Mouse (Mus musculus) forebrain, embryonic 16.5 days (tissue): ENCODE measurements around the gene Tank. TPM values are rescaled to one million over a fixed set of nuclear protein-coding genes. Genes with fewer than 3 reads are reported as not detected.

ENCODE experiments used
- ATAC-seq: fragments of 200-750 bp; cut with Nextera tagmentation; 2 replicates; pipeline ENCODE4 v1.8.0; 2017; ENCODE audit warnings: mild to moderate bottlenecking, moderate library complexity
- H3K27ac ChIP-seq: fragments of 300-500 bp; sonication (generic); 2 replicates; pipeline ENCODE4 v1.5.1; 2014; ENCODE audit warnings: low read length, control low read depth
- H3K27me3 ChIP-seq: fragments of 300-500 bp; sonication (generic); replicated peaks from 2 replicates; pipeline ENCODE4 v1.6.1; 2014; ENCODE audit warnings: low read length; ENCODE audit not compliant: control insufficient read depth, insufficient read depth
- H3K36me3 ChIP-seq: fragments of 300-500 bp; sonication (generic); 2 replicates; pipeline ENCODE4 v1.6.1; 2014; ENCODE audit not compliant: control insufficient read depth, insufficient read depth
- H3K4me1 ChIP-seq: fragments of 300-500 bp; sonication (generic); replicated peaks from 2 replicates; pipeline ENCODE4 v1.6.1; 2014; ENCODE audit warnings: low read length; ENCODE audit not compliant: control insufficient read depth, insufficient read depth
- H3K4me2 ChIP-seq: fragments of 300-500 bp; sonication (generic); 2 replicates; pipeline ENCODE4 v1.6.1; 2014; ENCODE audit warnings: mild to moderate bottlenecking, low read length, control low read depth
- H3K4me3 ChIP-seq: fragments of 300-500 bp; sonication (generic); replicated peaks from 2 replicates; pipeline ENCODE4 v1.5.1; 2014; ENCODE audit warnings: mild to moderate bottlenecking, low read length, control low read depth
- H3K9ac ChIP-seq: fragments of 300-500 bp; sonication (generic); replicated peaks from 2 replicates; pipeline ENCODE4 v1.6.1; 2014; ENCODE audit warnings: low read depth, low read length, control low read depth
- H3K9me3 ChIP-seq: fragments of 300-500 bp; sonication (generic); 2 replicates; pipeline ENCODE4 v1.6.1; 2016; ENCODE audit warnings: low read length; ENCODE audit not compliant: control insufficient read depth
- WGBS: fragments of 180-500 bp; shearing (Covaris S2); extraction: QIAGEN DNeasy Blood & Tissue Kit; methylation state at CpG from one replicate; pipeline ENCODE4 v1.1.7; 2014; 5-methylcytosine and 5-hydroxymethylcytosine counted together
- polyA plus RNA-seq: library from polyadenylated mRNA; unstranded; fragments of >200 nt; fragmentation: Nextera tagmentation; extraction: Ambion mirVana; gene quantifications from 2 replicates; pipeline ENCODE4 v1.2.1, GENCODE M21; 2015

Tank gene
- polyA plus RNA-seq, 1 experiment from 2014 or later: 30.0 TPM

DNA sequence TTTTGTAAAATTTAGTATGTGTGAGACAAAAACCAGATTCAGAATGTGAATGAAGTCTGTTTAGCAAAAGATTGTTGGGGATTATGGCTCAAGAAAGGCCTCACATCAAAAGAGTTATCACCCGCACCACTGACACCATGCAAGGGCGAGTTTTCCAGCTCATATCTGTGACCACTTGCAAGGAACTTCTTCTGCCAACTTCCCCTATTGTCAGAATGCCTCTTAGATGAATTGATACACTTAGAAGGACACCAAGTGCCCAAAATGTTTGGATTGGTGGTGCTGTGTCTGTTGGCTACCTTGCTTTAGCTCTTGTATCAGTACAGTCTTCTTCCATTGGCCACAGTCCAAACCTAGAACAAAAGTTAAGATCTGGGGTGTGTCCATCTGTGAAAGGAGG, 80.9 kb downstream of the Tank start:
- Histone ChIP-seq H3K4me1 (peaks cover 36% of the 10 kb centered on the region), H3K27ac (peak overlapping the region; percentile 50; the same call in 1 of the 2 replicates), H3K36me3 (no peaks in the 10 kb centered on the region), H3K4me2 (no peak overlapping the region), H3K4me3 (no peak overlapping the region), H3K27me3 (no peaks in the 10 kb centered on the region), H3K9me3 (no peaks in the 10 kb centered on the region), H3K9ac (no peak overlapping the region)
- 46% methylated on average over 2 of the region's 2 CpGs for WGBS
- ATAC-seq: no peak

DNA sequence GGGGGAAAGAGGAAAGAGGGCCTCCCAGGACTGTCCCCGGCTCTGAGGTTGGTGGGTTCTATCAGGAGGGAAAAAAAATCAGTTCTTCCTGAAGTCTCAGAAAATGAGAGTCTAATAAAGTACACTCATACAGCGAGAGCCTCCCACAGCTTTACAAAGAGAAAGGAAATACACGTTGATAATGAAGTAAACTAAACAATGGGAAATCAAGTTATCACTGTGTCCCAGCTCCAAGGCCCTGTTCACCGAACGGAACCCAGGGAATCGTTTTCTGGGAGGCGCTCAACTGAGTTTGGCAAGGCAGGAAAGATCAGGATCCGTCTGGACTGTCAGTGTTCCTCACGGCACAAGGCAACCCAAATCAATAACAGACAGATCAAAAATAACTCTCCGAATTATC, 84.4 kb downstream of the Tank start:
- H3K4me1 ChIP-seq: peaks cover 22% of the 10 kb centered on the region
- H3K27me3 ChIP-seq: no peaks in the 10 kb centered on the region
- no peaks in the 10 kb centered on the region for H3K36me3 ChIP-seq
- WGBS: 54% methylated on average over 10 of the region's 10 CpGs
- H3K27ac ChIP-seq: peak overlapping the region; percentile 87
- no peak for ATAC-seq
- no peak overlapping the region for H3K9ac ChIP-seq
- no peak overlapping the region for H3K4me3 ChIP-seq
- no peak overlapping the region for H3K4me2 ChIP-seq
- H3K9me3 ChIP-seq: no peaks in the 10 kb centered on the region

DNA sequence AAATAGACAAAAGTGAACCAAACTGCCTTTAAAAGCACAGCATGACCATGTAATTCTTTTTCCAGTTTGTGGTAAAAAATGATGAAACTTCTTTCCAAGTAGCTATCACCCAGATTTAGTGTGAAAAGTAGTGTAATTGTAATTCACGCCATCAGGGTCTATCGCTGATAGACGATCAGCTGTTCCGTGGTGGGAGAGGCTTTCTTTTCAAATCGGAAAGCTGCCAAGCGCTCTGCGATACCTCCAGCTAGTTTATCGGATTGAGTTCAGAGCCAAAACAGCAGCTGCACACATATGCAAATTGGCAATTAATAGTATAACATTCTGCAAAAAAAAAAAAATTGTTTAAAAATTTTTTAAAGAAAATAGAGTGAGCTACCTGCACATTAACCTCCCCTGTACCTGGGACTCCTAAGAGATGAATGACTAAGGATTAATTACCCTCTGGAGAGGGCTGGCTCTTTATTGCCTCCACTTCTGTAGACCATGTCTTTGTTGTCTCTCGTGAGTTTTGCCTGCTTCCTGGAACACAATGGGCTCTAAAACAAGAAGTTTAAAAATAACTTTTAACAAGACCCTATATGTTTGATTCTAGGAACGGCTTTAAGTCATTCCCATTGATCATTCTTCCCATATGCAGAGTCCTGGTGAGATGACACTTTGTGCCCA, 85.3 kb downstream of the Tank start:
- Histone ChIP-seq H3K36me3 (no peaks in the 10 kb centered on the region), H3K9ac (no peak overlapping the region), H3K4me3 (no peak overlapping the region), H3K9me3 (no peaks in the 10 kb centered on the region), H3K4me2 (peak overlapping the region; percentile 8), H3K4me1 (peaks cover 18% of the 10 kb centered on the region), H3K27me3 (no peaks in the 10 kb centered on the region), H3K27ac (peak overlapping the region; percentile 79)
- 15% methylated on average over 10 of the region's 10 CpGs for WGBS
- ATAC-seq: peak; percentile 72

GRCm38 (mm10) chr2:61667420-61667819, 89.0 kb downstream of the Tank start:
- Histone ChIP-seq H3K9ac (no peak overlapping the region), H3K4me3 (no peak overlapping the region), H3K9me3 (no peaks in the 10 kb centered on the region), H3K27ac (0 out of 2 replicates have a peak overlapping the region, but pooled peaks have one; percentile 47), H3K4me1 (peaks cover 10% of the 10 kb centered on the region), H3K27me3 (no peaks in the 10 kb centered on the region), H3K36me3 (no peaks in the 10 kb centered on the region), H3K4me2 (no peak overlapping the region)
- ATAC-seq: no peak
- WGBS: 80% methylated on average over 7 of the region's 7 CpGs

DNA sequence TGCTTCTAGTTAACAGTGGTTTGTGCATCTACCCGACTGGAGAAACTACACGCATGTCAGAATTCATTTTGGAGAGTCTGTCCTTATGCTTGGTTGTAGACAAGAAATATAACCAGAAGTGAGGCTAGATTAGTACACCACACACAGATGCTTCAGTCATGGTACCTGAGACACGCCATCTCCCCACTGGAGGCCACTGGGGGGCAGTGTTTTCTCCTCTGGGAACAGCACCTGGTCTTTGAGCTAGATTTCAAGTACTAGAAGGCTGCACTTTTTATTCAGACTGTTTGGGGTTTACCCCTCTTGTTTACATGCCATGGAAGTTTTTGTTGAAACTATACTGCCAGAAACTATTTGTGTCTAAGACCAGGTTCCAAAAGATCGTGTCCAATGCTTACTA, 89.9 kb downstream of the Tank start:
- no peak overlapping the region for H3K9ac ChIP-seq
- no peaks in the 10 kb centered on the region for H3K27me3 ChIP-seq
- peaks cover 5% of the 10 kb centered on the region for H3K4me1 ChIP-seq
- no peaks in the 10 kb centered on the region for H3K36me3 ChIP-seq
- no peaks in the 10 kb centered on the region for H3K9me3 ChIP-seq
- ATAC-seq: no peak
- H3K4me3 ChIP-seq: no peak overlapping the region
- peak overlapping the region; percentile 56; the same call in 1 of the 2 replicates for H3K27ac ChIP-seq
- WGBS: 28% methylated on average over 4 of the region's 4 CpGs
- H3K4me2 ChIP-seq: no peak overlapping the region

GRCm38 (mm10) chr2:61674555-61674954, 96.2 kb downstream of the Tank start:
- no peak for ATAC-seq
- Histone ChIP-seq H3K27me3 (no peaks in the 10 kb centered on the region), H3K4me2 (no peak overlapping the region), H3K27ac (no peak overlapping the region), H3K4me1 (no peaks in the 10 kb centered on the region), H3K9ac (no peak overlapping the region), H3K4me3 (no peak overlapping the region), H3K36me3 (no peaks in the 10 kb centered on the region), H3K9me3 (no peaks in the 10 kb centered on the region)
- WGBS: 87% methylated on average over 3 of the region's 3 CpGs

DNA sequence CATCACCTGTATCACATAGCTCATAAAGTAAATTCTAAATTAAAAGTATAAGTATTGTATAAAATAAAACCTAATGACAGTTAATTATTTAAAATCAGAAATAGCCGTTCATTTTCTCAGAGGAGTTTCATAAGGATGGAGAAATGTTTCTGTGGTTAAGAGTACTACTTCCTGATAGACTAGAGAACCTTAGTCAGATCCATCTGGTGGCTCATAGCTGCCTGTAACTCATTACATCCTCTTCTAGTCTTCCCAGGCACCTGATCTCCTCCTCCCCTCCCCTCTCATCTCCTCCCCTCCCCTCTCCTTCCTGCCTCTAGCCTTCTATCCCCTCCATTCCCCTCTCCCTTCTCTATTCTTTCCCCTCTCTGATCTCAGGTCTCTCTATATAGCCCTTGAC, 103.2 kb downstream of the Tank start:
- Histone ChIP-seq H3K27me3 (no peaks in the 10 kb centered on the region), H3K4me3 (no peak overlapping the region), H3K9me3 (no peaks in the 10 kb centered on the region), H3K4me2 (no peak overlapping the region), H3K27ac (no peak overlapping the region), H3K9ac (no peak overlapping the region), H3K36me3 (no peaks in the 10 kb centered on the region), H3K4me1 (no peaks in the 10 kb centered on the region)
- 97% methylated on average over 1 of the region's 1 CpGs for WGBS
- no peak for ATAC-seq

GRCm38 (mm10) chr2:61686533-61686932, 108.1 kb downstream of the Tank start:
- Histone ChIP-seq H3K36me3 (no peaks in the 10 kb centered on the region), H3K9me3 (no peaks in the 10 kb centered on the region), H3K4me1 (no peaks in the 10 kb centered on the region), H3K27me3 (no peaks in the 10 kb centered on the region), H3K4me2 (no peak overlapping the region), H3K27ac (no peak overlapping the region), H3K9ac (no peak overlapping the region), H3K4me3 (no peak overlapping the region)
- ATAC-seq: no peak
- 80% methylated on average over 1 of the region's 1 CpGs for WGBS

DNA sequence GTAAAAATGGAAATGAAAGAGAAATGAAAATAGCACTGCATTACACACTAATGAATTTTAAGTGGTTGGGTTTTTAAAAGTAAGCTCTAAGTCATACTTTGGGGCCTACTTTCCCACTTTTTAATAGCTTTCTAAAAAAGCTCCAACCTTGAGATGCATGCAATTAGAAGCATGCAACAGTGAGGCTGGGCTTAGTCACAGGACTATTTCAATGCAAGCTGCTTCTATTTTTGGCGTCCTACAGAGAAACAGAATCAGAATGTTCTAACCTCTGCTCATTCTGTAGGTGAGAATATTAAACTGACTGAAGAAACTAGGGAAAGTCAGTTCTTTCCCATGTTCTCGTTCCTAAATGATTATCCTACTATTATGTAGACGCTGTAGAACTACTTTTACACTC, 110.7 kb downstream of the Tank start:
- Histone ChIP-seq H3K27me3 (no peaks in the 10 kb centered on the region), H3K9ac (no peak overlapping the region), H3K27ac (no peak overlapping the region), H3K4me2 (no peak overlapping the region), H3K4me3 (no peak overlapping the region), H3K4me1 (no peaks in the 10 kb centered on the region), H3K36me3 (no peaks in the 10 kb centered on the region), H3K9me3 (no peaks in the 10 kb centered on the region)
- 86% methylated on average over 3 of the region's 3 CpGs for whole genome bisulfite sequencing
- no peak for ATAC-seq
